Mouse (Mus musculus): ENCODE results near the gene Vps37d. TPM values are rescaled to one million over a fixed set of nuclear protein-coding genes. Genes with fewer than 3 reads are reported as not detected.
A peak's percentile ranks its signal among the peaks of the same experiment; 100 is the strongest.
"Not testable (repeated sequence)": the region's sequence is repeated elsewhere in the genome, so short reads cannot be mapped to it uniquely, and the experiment has no call there.

The Vps37d gene
- polyA plus RNA-seq, 1 experiment from 2014 or later = 3.3 TPM

- no peak for ATAC-seq (ENCODE audit: low FRiP score, low TSS enrichment)
- no peak overlapping the region for H3K4me2 ChIP-seq (replicated peaks; ENCODE audit: low read depth)
- H3K9me3 ChIP-seq (ENCODE audit: control insufficient read depth, low read length) = no peaks in the 10 kb centered on the region
- H3K27ac ChIP-seq (replicated peaks) = no peak overlapping the region
- TF ChIP-seq EP300 (optimal IDR thresholded peaks at IDR 0.05) (no peak), CTCF (IDR thresholded peaks at IDR 0.05; ENCODE audit: low read depth) (no peak)
- no peak for DNase-seq (ENCODE audit: low spot score)
- H3K4me3 ChIP-seq (ENCODE audit: low read depth, low read length) = no peak overlapping the region
- H3K36me3 ChIP-seq (ENCODE audit: control insufficient read depth, insufficient read depth, low read length) = no peaks in the 10 kb centered on the region
- 71% methylated on average over 6 of the region's 6 CpGs for WGBS
- no peaks in the 10 kb centered on the region for H3K27me3 ChIP-seq (ENCODE audit: control insufficient read depth, insufficient read depth, low read length)
- H3K9ac ChIP-seq (ENCODE audit: low read length) = no peak overlapping the region
- H3K4me1 ChIP-seq (replicated peaks; ENCODE audit: control insufficient read depth, insufficient read depth) = no peaks in the 10 kb centered on the region
Measured at GRCm38 (mm10) chr5:135072720-135073119, 5.3 kb downstream of the Vps37d start.

GRCm38 (mm10) chr5:135072061-135072460 is 6.0 kb downstream of the Vps37d start:
- no peak for DNase-seq (ENCODE audit: low spot score)
- Histone ChIP-seq H3K4me2 (replicated peaks; ENCODE audit: low read depth) (no peak overlapping the region), H3K9ac (ENCODE audit: low read length) (no peak overlapping the region), H3K4me1 (replicated peaks; ENCODE audit: control insufficient read depth, insufficient read depth) (no peaks in the 10 kb centered on the region), H3K27me3 (ENCODE audit: control insufficient read depth, insufficient read depth, low read length) (no peaks in the 10 kb centered on the region), H3K9me3 (ENCODE audit: control insufficient read depth, low read length) (no peaks in the 10 kb centered on the region), H3K4me3 (ENCODE audit: low read depth, low read length) (no peak overlapping the region), H3K36me3 (ENCODE audit: control insufficient read depth, insufficient read depth, low read length) (no peaks in the 10 kb centered on the region), H3K27ac (replicated peaks) (no peak overlapping the region)
- ATAC-seq (ENCODE audit: low FRiP score, low TSS enrichment) = no peak
- TF ChIP-seq EP300 (optimal IDR thresholded peaks at IDR 0.05) (no peak), CTCF (IDR thresholded peaks at IDR 0.05; ENCODE audit: low read depth) (no peak)
- 95% methylated on average over 2 of the region's 2 CpGs for WGBS

- Histone ChIP-seq H3K4me1 (replicated peaks; ENCODE audit: control insufficient read depth, insufficient read depth) (no peaks in the 10 kb centered on the region), H3K9me3 (ENCODE audit: control insufficient read depth, low read length) (no peaks in the 10 kb centered on the region), H3K9ac (ENCODE audit: low read length) (no peak overlapping the region), H3K4me2 (replicated peaks; ENCODE audit: low read depth) (no peak overlapping the region), H3K27me3 (ENCODE audit: control insufficient read depth, insufficient read depth, low read length) (no peaks in the 10 kb centered on the region), H3K36me3 (ENCODE audit: control insufficient read depth, insufficient read depth, low read length) (no peaks in the 10 kb centered on the region), H3K4me3 (ENCODE audit: low read depth, low read length) (no peak overlapping the region), H3K27ac (replicated peaks) (no peak overlapping the region)
- 79% methylated on average over 3 of the region's 3 CpGs for WGBS
- TF ChIP-seq EP300 (optimal IDR thresholded peaks at IDR 0.05) = no peak
- TF ChIP-seq CTCF (IDR thresholded peaks at IDR 0.05; ENCODE audit: low read depth) = no peak
- ATAC-seq (ENCODE audit: low FRiP score, low TSS enrichment) = no peak
- DNase-seq (ENCODE audit: low spot score) = no peak
Measured at GRCm38 (mm10) chr5:135070448-135070847, 7.6 kb downstream of the Vps37d start.

GRCm38 (mm10) chr5:135066008-135066407 is 12.1 kb downstream of the Vps37d start:
- Histone ChIP-seq H3K4me3 (ENCODE audit: low read depth, low read length) (no peak overlapping the region), H3K9me3 (ENCODE audit: control insufficient read depth, low read length) (no peaks in the 10 kb centered on the region), H3K9ac (ENCODE audit: low read length) (no peak overlapping the region), H3K27me3 (ENCODE audit: control insufficient read depth, insufficient read depth, low read length) (no peaks in the 10 kb centered on the region), H3K36me3 (ENCODE audit: control insufficient read depth, insufficient read depth, low read length) (no peaks in the 10 kb centered on the region), H3K4me1 (replicated peaks; ENCODE audit: control insufficient read depth, insufficient read depth) (no peaks in the 10 kb centered on the region), H3K4me2 (replicated peaks; ENCODE audit: low read depth) (no peak overlapping the region), H3K27ac (replicated peaks) (no peak overlapping the region)
- ATAC-seq (ENCODE audit: low FRiP score, low TSS enrichment) (no peak), DNase-seq (ENCODE audit: low spot score) (no peak)
- 95% methylated on average over 3 of the region's 3 CpGs for WGBS
- TF ChIP-seq EP300 (optimal IDR thresholded peaks at IDR 0.05) (no peak), CTCF (IDR thresholded peaks at IDR 0.05; ENCODE audit: low read depth) (no peak)

- peak within 1 kb of the TSS; percentile 84 for H3K9ac ChIP-seq (ENCODE audit: low read length)
- not testable (repeated sequence) for ATAC-seq (ENCODE audit: low FRiP score, low TSS enrichment); H3K4me1 ChIP-seq (replicated peaks; ENCODE audit: control insufficient read depth, insufficient read depth); H3K36me3 ChIP-seq (ENCODE audit: control insufficient read depth, insufficient read depth, low read length); H3K27me3 ChIP-seq (ENCODE audit: control insufficient read depth, insufficient read depth, low read length); H3K9me3 ChIP-seq (ENCODE audit: control insufficient read depth, low read length); DNase-seq (ENCODE audit: low spot score)
- peak within 1 kb of the TSS; percentile 91 for H3K4me3 ChIP-seq (ENCODE audit: low read depth, low read length)
- peak within 1 kb of the TSS; percentile 97 for H3K4me2 ChIP-seq (replicated peaks; ENCODE audit: low read depth)
- 70% methylated on average over 9 of the region's 9 CpGs for WGBS
- H3K27ac ChIP-seq (replicated peaks) = peak within 1 kb of the TSS; percentile 78
Measured at GRCm38 (mm10) chr5:135064909-135065446, 13.1 kb downstream of the Vps37d start, which contains the start of gene Bud23. Gene Bud23 (minus strand): TSS chr5:135064959.

GRCm38 (mm10) chr5:135064382-135064766 is 13.7 kb downstream of the Vps37d start:
- DNase-seq (ENCODE audit: low spot score) (no peak), ATAC-seq (ENCODE audit: low FRiP score, low TSS enrichment) (peak; percentile 61)
- Histone ChIP-seq H3K36me3 (ENCODE audit: control insufficient read depth, insufficient read depth, low read length) (no peaks in the 10 kb centered on the region; the same call in 1 of the 2 replicates), H3K4me1 (replicated peaks; ENCODE audit: control insufficient read depth, insufficient read depth) (no peaks in the 10 kb centered on the region), H3K4me2 (replicated peaks; ENCODE audit: low read depth) (peak overlapping the region; percentile 97), H3K9me3 (ENCODE audit: control insufficient read depth, low read length) (no peaks in the 10 kb centered on the region), H3K27me3 (ENCODE audit: control insufficient read depth, insufficient read depth, low read length) (no peaks in the 10 kb centered on the region), H3K4me3 (ENCODE audit: low read depth, low read length) (peak overlapping the region; percentile 91), H3K9ac (ENCODE audit: low read length) (peak overlapping the region; percentile 84), H3K27ac (replicated peaks) (peak overlapping the region; percentile 78)
- WGBS = under 1% methylated on average over 40 of the region's 40 CpGs
- no peak for TF ChIP-seq CTCF (IDR thresholded peaks at IDR 0.05; ENCODE audit: low read depth)
- TF ChIP-seq EP300 (optimal IDR thresholded peaks at IDR 0.05) = no peak
